Mouse (Mus musculus): ENCODE measurements around the gene Dock4.

Gene Dock4

DNA sequence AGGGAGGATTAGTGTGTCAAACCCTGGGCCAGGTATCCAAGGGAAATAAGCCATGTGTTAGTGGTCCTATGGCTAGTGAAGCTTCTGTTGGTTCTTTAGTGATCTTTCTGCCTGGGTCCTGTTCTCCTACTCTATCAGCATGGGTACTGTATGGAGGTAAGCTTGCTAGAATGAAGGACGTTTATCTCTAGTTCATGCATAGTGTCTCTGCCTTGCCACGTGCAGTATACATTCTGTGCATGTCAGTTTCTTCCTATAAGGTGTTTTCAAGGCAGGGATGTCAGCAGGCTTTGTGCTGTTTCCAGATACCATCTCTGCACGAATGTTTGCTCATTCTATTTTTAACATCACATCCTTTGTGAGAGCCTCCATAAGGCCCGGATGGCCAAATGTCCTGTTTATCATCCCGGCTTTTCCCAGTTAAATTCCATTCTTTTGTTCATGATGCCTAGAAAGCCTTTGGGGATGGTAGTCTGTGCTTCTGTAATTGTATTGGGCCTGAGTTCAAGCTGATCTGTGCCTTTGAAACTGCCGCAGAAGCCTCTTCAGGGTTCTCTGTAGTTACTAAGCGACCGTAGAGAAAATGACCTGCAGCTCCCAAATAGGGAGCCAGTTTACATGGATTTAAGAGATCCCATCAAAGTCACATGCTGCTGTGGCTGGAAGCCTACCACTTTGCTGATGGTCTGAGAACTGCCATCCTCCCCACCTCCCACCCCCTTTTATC is 66.1 kb downstream of the Dock4 start:
- DNase-seq (ENCODE audit: low spot score): no peak

DNA sequence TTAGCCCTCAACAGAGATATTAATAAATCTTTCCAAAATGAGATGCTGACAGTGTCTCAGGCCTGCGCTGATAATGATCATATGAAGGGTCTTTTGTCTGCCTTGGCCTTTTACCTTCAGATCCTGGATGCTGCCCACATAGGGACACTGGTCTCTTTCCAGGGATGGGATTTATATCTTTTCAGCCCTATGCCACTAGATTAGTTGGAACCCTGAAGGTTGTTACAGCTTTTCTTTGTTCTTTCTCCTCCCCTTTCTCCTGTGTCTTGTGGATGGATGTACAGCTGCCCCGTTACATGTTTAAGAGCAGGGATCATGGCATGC is 66.6 kb downstream of the Dock4 start:
- DNase-seq (ENCODE audit: low spot score): no peak

DNA sequence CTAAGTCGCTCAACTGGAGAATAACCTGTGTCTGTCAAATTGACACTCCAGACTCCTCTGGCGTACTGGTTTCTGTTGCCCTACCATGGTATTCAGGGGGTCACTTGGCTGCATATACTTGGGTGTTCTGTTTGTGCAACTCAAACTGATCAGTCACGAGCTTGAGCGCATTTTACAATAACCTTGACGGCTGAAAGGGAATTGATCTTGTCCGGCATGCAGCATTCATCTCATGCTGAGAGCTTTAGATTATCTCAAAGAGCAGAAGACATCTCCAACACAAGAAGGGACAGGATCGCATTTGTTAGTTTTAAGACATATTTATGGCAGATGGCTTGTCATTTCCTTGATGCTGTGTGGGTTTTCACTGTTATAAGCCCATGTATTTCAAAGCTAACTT is 67.2 kb downstream of the Dock4 start:
- DNase-seq (ENCODE audit: low spot score): no peak

DNA sequence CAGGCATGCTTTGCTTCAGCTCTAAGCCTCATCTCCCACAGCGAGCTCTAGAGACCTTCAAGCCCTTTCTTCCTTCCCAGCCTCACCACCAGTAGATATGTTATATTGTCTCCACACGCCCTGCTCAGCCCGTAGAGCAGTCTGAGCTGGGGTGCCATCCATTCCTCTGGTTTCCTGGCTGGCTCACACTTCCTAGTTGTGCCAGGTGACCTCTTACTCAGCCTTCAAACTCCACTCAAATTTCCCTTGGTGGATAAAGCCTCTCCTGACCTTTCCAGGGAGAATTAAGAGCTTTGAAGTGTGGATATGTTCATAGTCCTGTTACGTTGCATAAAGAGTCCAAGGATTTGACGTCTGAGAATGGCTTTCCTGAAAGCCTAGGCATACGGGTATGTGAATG is 68.3 kb downstream of the Dock4 start:
- DNase-seq (ENCODE audit: low spot score): no peak

DNA sequence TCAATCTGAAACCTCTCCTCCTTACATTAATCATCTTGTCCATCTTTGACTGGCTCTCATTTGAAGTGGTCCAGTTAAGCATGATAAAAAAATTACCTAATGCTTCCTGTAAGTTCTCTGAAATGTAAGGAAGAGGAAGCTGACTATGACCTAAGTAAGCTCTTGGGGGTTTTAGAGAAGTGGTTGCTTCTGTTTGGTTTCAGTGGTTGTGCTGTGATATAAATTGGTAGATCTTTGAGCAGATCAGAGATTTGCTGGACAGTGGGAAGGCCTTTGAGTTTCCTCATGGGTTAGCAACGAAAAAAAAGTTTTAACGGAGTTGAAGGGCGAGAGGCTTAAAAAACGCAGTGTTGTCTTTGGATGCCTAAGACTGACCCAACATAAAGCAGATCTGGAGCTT is 76.7 kb downstream of the Dock4 start:
- no peak for DNase-seq (ENCODE audit: low spot score)

DNA sequence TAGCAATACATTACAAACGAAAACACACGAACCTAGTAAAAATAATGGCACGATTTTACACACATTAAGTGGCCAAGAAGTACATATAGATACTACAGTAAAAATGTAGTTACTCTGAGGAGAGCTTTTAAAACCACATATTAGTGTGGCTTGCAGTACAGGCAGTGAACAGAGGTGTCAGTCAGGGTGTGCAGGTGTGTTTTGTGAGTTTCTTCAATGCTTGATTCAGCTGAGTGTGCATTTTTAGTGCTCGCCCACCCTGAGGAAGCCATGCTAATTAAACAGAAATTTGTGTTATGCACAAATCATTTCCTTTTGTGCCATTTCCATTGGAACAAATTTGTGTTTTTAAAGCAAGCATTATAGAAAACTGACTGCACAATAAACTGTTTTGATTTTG is 77.3 kb downstream of the Dock4 start:
- no peak for DNase-seq (ENCODE audit: low spot score)

DNA sequence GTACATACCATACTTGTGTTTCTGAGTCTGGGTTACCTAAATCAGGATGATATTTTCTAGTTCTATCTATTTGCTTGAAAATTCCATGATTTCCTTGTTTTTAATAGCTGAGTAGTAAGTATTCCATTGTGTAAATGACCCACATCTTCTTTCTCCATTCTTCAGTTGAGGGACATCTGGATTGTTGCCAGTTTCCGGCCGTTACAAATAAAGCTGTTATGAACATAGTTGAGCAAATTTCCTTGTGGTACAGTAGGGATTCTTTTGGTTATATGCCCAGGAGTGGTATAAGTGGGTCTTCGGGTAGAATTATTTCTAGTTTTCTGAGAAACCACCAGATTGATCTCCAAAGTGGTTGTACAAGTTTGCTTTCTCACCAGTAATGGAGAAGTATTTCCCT is 79.3 kb downstream of the Dock4 start:
- DNase-seq (ENCODE audit: low spot score): no peak

DNA sequence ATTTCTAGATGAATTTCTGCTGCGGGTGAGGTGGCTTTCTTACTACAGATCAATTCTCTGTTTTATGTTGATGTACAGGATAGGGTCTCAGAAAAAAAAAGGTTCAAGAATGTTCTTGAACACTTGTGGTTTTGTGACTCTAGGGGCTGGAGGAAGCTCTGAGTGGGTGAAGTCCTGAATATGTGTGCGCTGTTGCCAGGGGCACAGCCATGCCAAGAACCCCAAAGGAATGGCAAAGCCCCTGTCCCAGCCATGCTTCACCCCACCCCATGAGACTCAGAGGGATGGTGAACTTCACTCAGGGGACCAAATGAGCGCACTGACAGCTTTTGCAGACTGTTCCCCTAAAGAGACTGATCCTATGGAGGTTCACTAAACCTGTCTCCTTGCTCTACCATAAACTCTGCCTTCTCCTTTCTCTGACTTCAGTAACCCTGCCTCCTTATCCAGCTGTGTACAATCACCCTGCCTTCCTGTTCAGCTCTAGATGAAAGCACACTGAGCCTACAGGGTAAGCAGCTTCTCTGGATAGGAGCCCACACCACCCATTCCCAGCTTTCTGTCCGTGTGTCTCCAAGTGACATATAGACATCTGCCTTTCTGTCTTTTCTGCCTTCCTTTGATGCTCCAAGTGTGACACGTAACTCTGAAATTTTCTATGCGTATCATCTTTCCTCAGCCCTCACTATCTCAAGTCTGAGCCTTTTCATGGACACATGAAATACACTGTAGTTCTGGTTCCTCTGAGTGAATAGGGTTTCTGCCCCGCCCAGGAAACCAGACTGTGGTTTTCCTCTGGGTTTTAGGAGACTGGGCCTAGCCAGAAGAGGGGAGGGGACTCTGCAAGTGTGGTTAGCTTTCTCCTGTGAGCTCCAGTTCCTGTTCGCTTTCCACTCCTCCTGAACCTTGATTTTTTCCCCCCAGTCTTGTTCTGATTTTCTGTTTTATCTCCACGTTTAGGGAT is 90.2 kb downstream of the Dock4 start:
- no peak for DNase-seq (ENCODE audit: low spot score)

DNA sequence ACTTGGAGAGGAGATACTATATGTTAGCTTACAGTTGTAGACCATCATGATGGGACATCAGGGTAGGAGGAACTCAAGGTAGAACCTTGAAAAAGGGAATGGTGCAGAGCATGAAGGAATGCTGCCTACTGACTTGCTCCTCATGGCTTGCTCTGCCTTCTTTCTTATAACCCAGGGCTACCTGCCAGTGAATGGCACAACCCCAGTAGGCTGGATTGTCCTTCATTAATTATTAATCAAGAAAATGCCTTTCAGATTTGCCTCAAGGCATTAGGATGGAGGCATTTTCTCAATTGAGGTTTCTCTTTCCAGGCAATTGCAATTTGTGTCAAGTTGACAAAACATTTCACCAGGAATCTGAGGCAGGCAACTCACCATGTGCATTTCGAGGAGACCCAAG is 92.1 kb downstream of the Dock4 start:
- no peak for DNase-seq (ENCODE audit: low spot score)

DNA sequence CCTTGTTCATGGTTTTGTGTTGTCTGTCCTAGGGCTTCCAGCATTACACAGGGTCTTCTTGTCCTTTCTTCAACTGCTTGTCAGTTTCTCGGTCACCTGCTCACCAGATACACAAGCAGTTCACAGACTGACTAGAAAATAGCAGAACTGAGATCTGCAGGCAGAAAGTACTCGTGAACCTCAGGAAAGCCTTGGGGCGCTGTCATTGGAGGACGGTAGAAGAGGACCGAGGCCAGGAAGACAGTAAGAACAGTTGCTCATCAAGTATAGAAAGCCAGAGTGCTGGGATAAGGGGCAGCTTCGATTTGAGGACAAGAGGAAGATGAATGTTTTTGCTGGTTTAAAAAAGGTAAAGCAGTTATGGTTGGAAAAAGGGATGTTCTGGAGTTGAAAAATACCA is 92.6 kb downstream of the Dock4 start:
- DNase-seq (ENCODE audit: low spot score): no peak

DNA sequence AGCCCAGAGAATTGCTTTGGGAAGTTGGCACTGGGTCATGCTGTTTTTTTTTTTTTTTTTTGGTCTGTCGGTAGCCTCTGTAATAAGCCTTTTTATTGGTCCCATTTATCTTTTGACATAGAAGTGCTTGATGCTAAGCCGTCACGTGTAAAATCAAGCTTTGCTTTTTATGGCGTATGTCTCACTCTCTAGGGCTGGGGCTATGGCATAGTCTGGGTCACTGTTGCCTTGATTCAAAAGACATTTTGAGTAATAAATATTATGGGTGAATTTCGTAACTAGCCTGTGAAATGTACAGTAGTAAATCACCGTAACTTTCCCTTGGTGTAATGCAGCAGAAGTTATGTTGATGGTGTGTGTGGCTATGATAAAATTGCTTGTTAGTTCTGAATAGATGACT is 93.0 kb downstream of the Dock4 start:
- DNase-seq (ENCODE audit: low spot score): no peak

DNA sequence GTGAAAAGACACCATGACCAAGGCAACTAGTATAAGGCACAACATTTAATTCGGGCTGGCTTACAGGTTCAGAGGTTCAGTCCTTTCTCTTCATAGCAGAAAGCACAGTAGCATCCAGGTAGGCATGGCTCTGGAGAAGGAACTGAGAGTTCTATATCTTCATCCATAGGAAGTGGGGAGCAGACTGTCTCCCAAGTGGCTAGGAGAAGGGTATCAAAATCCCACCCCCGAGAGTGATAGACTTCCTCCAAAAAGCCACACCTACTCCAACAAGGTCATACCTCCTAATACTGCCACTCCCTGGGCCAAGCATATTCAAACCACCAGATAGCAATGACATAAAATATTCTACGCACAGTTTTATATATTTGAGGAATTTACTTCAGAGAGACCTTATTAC is 98.5 kb downstream of the Dock4 start:
- DNase-seq (ENCODE audit: low spot score): no peak

DNA sequence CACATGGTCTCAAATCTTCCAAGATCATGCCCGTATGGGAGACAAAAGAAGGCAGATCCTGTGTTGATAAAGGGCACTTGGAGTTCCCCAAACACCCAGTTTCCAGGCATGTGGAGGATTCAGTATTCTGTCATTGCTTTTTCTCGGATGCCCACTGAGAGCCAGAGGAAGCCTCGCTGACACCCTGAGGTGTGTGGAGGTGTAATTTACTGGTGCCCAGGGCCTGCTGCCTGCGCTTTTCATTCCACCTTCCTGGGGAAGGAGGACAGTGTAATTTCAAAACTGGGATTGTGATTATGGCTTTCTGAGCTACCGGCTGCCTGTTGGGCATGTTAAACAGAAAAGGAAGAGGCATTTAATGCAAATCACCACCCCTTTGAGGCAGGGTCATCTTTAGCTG is 101.1 kb downstream of the Dock4 start:
- no peak for DNase-seq (ENCODE audit: low spot score)

DNA sequence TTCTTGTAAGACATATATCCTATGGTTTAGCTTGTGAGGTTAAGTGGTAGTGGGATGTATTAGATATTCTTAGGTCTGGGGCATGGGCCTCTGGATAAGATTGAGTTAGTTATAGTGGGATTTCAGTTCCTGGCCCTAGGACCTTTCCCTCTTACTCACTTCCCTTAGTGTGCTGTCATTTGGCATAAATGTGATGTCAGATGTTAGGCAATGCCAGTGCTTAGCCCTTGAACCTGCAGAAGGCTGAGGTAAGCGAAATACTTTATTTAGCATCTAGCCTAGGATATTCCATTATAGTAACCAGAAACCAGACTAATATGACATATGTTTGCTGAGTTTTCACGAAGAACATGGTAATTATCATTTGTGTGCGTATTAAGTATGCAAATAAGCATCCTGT is 105.6 kb downstream of the Dock4 start:
- DNase-seq (ENCODE audit: low spot score): no peak

DNA sequence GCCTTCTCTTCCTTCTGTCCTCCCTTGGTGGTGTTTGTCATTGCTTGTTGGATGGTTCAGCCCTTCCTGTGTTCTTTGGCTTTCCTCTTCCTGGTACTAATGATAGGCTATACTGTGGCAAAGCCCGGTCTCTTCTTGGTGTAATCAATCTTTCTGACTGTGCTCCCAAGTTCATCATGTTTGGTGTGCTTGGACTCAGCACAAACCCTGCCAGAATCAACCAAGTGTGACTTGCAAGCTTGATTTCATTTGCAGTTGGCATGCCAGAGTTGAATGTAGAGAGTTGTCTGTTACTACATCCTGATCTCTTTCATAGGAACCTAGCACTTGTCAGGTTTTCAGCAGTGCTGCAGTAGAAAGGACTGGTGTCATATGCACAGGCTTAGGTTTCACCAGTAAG is 106.4 kb downstream of the Dock4 start:
- DNase-seq (ENCODE audit: low spot score): no peak

DNA sequence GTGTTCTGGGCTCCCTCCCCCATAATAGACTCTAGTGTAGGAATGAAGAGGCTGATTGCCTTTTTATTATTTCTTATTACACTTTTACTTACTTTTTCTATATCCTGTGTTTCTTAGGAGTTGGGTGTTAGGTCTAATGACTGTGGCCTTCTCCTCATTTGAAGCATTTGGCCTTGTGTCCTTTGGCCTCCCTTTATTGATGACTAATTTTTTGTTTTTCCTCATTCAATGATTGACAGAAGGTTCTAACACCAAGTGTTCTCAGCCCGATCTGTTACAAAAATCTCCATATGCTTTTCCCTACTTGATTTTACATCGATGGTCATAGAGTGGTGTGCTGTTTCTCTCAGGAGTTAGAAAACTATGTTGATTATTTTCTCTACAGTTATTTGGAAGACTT is 108.2 kb downstream of the Dock4 start:
- DNase-seq (ENCODE audit: low spot score): no peak

DNA sequence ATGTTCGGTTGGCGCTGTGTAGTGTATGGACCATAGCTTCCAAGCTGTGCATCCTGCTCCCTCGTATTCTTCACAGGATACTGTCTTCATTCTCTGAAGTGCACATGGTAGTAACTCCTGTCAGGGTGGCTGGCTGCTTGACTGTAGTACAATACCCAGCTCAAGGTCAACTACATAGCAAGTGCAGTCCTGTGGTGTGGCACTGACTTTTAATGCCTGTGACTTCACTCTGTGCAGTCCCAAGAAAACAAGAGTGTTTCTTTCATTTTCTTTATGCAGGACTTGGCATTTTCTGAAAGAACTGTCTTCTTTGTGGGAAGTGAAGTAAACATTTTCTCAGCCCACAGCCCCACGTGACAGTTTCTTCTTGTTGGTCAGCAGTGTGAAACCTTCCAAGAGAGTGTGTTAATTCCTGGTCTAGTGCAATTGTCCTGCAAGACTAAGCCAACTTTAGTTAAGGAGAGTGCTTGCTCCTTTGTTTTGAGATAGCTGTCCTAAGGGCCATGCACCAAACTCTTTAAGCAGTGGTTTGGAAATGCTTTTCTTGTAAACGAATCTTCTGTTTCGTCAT is 109.3 kb downstream of the Dock4 start:
- peak; percentile 32 for DNase-seq (ENCODE audit: low spot score)

DNA sequence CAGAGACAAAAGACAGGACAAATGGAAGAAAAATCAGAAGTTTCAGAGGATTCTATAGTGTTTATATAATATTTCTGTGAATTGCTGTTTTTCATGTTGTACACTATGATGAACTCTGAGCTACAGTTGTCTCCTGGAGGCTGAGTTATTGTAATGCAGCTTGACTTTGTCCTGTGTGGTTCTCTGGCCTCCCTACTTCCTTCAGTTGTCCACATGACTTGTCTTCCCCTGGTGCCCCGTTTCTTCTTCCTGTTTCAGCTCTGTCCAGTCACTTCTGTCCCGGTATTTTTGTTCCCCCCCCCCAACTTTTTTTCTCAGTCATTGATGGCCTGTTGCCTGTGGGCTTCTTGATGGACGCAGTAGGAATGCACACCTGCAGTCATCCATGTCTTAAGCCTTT is 112.8 kb downstream of the Dock4 start:
- no peak for DNase-seq (ENCODE audit: low spot score)

DNA sequence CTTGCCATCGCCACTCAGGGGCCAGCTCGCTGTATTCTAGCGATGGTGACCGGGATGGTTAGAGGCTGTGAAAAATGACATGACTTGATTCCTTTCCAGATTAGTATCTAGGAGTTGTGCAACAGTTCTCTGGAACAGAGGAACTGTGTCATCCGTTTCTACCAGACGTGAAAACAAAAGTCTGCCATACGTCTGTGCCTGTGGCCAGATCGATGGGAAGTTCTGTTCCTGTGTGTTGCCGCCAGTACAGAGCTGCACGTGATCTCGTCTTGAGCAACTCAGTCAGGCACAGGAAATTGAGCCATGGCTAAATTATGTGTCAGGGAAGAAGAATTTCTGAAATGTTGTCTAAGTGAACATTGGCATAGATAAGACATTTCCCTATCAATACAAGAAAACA is 113.4 kb downstream of the Dock4 start:
- DNase-seq (ENCODE audit: low spot score): peak; percentile 72

DNA sequence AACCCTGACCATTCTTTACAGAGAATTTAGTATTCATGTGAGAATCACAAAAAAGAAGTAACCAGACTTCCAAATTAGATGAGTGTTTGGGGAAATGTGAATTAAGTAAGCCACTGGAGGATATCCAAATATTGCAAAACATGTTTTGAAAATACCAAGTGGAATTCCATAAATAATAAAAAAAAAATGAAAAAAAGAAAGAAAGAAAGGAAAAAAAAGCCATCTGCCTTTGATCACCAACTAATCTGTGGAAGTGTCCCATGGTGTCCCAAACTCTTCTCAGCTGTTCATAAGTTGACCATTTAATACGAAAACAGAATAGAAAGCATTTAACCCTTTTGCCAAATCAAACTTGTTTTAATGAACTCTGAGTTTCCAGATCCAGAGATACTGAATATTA is 118.0 kb downstream of the Dock4 start:
- DNase-seq (ENCODE audit: low spot score): peak; percentile 76

DNA sequence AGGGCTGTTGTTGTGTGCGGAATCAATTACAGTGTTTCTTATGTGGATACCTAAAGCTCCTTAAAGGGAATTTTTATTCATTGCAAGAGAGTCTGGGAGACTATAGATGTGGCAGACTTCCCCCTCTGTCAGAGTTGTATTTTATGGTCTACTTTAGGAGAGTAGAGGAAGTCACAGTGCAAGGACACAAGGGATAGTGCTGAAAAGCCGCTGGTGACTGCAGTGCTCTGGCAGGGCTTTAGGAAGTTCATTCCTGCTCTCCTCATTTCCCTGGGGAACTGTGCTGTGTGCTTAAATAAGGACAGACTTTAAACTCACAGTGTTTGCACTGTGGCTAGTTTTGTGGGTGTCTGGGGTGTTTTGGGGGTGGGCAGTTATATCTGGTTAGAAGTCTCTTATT is 118.5 kb downstream of the Dock4 start:
- DNase-seq (ENCODE audit: low spot score): peak; percentile 38

DNA sequence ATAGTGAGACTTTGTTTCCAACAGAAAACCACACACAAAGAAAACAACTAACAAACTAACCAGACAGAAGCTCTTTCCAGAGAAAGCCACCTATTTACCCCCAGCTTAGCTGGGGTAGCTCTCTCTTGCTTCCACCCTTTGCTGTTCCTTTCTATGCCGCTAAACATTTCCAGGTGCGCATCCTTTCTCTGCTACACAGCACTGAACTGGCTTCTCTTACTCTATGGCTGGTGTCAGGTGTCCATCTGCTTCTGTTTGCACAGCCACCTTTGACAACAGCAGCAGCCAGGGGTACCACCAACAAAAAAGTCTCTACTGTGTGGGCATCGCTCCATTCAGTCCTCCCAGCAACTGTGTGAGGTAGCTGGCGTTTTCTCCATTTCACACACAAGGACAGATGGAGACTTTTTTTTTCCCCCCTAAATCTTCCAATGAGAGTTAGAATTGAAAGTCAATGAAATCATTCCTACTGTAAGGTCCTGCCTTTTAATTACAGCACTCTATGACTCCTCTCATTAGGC is 122.7 kb downstream of the Dock4 start:
- DNase-seq (ENCODE audit: low spot score): no peak

Measured in adipocyte (in vitro differentiated cells).